Mouse (Mus musculus): Measurements from ENCODE around the gene Ang4. TPM values are rescaled to one million over a fixed set of nuclear protein-coding genes. Genes with fewer than 3 reads are reported as not detected.
A peak's percentile ranks its signal among the peaks of the same experiment; 100 is the strongest.

Gene Ang4
- not detected in 2 replicates for polyA plus RNA-seq (2015; fragmentation: Nextera tagmentation; extraction: Ambion mirVana)

GRCm38 (mm10) chr14:51773490-51773889 lies at the start of gene Ang4:
Ang4 (minus strand) TSS chr14:51773590.
- TF ChIP-seq CTCF (IDR thresholded peaks at IDR 0.05; ENCODE audit: low read depth) (no peak), EP300 (IDR thresholded peaks at IDR 0.05; ENCODE audit: low read depth) (no peak)
- no peaks in the 10 kb centered on the region for H3K27me3 ChIP-seq (ENCODE audit: insufficient read depth, low read length)
- ATAC-seq, result no peak
- no peak within 1 kb of the TSS for H3K4me3 ChIP-seq (ENCODE audit: low read depth, low read length)
- H3K9me3 ChIP-seq (ENCODE audit: low read length), result no peaks in the 10 kb centered on the region
- H3K36me3 ChIP-seq (replicated peaks; ENCODE audit: insufficient read depth, low read length), result no peaks in the 10 kb centered on the region
- H3K27ac ChIP-seq (ENCODE audit: low read depth), result no peak within 1 kb of the TSS
- WGBS (ENCODE audit: insufficient replicate concordance), result 67% methylated on average over 5 of the region's 5 CpGs
- H3K4me1 ChIP-seq (ENCODE audit: insufficient read depth), result no peaks in the 10 kb centered on the region
- no peak for DNase-seq
- no peak within 1 kb of the TSS for H3K9ac ChIP-seq (replicated peaks)
- H3K4me2 ChIP-seq (ENCODE audit: low read depth, low read length), result no peak within 1 kb of the TSS

GRCm38 (mm10) chr14:51799746-51800145 lies 26.4 kb upstream of the Ang4 start, which contains the start of gene AY358078:
AY358078 (plus strand) TSS chr14:51800046.
- Histone ChIP-seq H3K4me2 (ENCODE audit: low read depth, low read length) (no peak within 1 kb of the TSS), H3K9ac (replicated peaks) (no peak within 1 kb of the TSS), H3K36me3 (replicated peaks; ENCODE audit: insufficient read depth, low read length) (no peaks in the 10 kb centered on the region), H3K4me1 (ENCODE audit: insufficient read depth) (no peaks in the 10 kb centered on the region), H3K4me3 (ENCODE audit: low read depth, low read length) (no peak within 1 kb of the TSS), H3K9me3 (ENCODE audit: low read length) (no peaks in the 10 kb centered on the region), H3K27ac (ENCODE audit: low read depth) (no peak within 1 kb of the TSS), H3K27me3 (ENCODE audit: insufficient read depth, low read length) (no peaks in the 10 kb centered on the region)
- ATAC-seq (no peak), DNase-seq (no peak)
- no peak for TF ChIP-seq CTCF (IDR thresholded peaks at IDR 0.05; ENCODE audit: low read depth)
- 74% methylated on average over 2 of the region's 2 CpGs for WGBS (ENCODE audit: insufficient replicate concordance)

GRCm38 (mm10) chr14:51794106-51794505 lies 20.7 kb upstream of the Ang4 start:
- H3K4me2 ChIP-seq (ENCODE audit: low read depth, low read length), result no peak overlapping the region
- no peaks in the 10 kb centered on the region for H3K9me3 ChIP-seq (ENCODE audit: low read length)
- H3K36me3 ChIP-seq (replicated peaks; ENCODE audit: insufficient read depth, low read length), result no peaks in the 10 kb centered on the region
- 31% methylated on average over 2 of the region's 2 CpGs for WGBS (ENCODE audit: insufficient replicate concordance)
- H3K4me1 ChIP-seq (ENCODE audit: insufficient read depth), result no peaks in the 10 kb centered on the region
- H3K4me3 ChIP-seq (ENCODE audit: low read depth, low read length), result no peak overlapping the region
- ATAC-seq, result no peak
- TF ChIP-seq CTCF (IDR thresholded peaks at IDR 0.05; ENCODE audit: low read depth), result no peak
- TF ChIP-seq EP300 (IDR thresholded peaks at IDR 0.05; ENCODE audit: low read depth), result no peak
- no peaks in the 10 kb centered on the region for H3K27me3 ChIP-seq (ENCODE audit: insufficient read depth, low read length)
- H3K27ac ChIP-seq (ENCODE audit: low read depth), result no peak overlapping the region
- no peak overlapping the region for H3K9ac ChIP-seq (replicated peaks)
- no peak for DNase-seq

GRCm38 (mm10) chr14:51789196-51789595 lies 15.8 kb upstream of the Ang4 start:
- Histone ChIP-seq H3K27ac (ENCODE audit: low read depth) (no peak overlapping the region), H3K9me3 (ENCODE audit: low read length) (no peaks in the 10 kb centered on the region), H3K27me3 (ENCODE audit: insufficient read depth, low read length) (no peaks in the 10 kb centered on the region), H3K4me1 (ENCODE audit: insufficient read depth) (no peaks in the 10 kb centered on the region), H3K9ac (replicated peaks) (no peak overlapping the region), H3K36me3 (replicated peaks; ENCODE audit: insufficient read depth, low read length) (no peaks in the 10 kb centered on the region), H3K4me2 (ENCODE audit: low read depth, low read length) (no peak overlapping the region), H3K4me3 (ENCODE audit: low read depth, low read length) (no peak overlapping the region)
- TF ChIP-seq CTCF (IDR thresholded peaks at IDR 0.05; ENCODE audit: low read depth) (peak; percentile 25), EP300 (IDR thresholded peaks at IDR 0.05; ENCODE audit: low read depth) (no peak)
- ATAC-seq, result no peak
- WGBS (ENCODE audit: insufficient replicate concordance), result 60% methylated on average over 2 of the region's 2 CpGs
- DNase-seq, result no peak

- no peak for TF ChIP-seq EP300 (IDR thresholded peaks at IDR 0.05; ENCODE audit: low read depth)
- TF ChIP-seq CTCF (IDR thresholded peaks at IDR 0.05; ENCODE audit: low read depth), result no peak
- Histone ChIP-seq H3K27me3 (ENCODE audit: insufficient read depth, low read length) (no peaks in the 10 kb centered on the region), H3K27ac (ENCODE audit: low read depth) (no peak overlapping the region), H3K4me3 (ENCODE audit: low read depth, low read length) (no peak overlapping the region), H3K9ac (replicated peaks) (no peak overlapping the region), H3K36me3 (replicated peaks; ENCODE audit: insufficient read depth, low read length) (no peaks in the 10 kb centered on the region), H3K9me3 (ENCODE audit: low read length) (no peaks in the 10 kb centered on the region), H3K4me1 (ENCODE audit: insufficient read depth) (no peaks in the 10 kb centered on the region), H3K4me2 (ENCODE audit: low read depth, low read length) (no peak overlapping the region)
- no peak for ATAC-seq
- DNase-seq, result no peak
- 78% methylated on average over 5 of the region's 5 CpGs for WGBS (ENCODE audit: insufficient replicate concordance)
These were observed 13.7 kb upstream of the Ang4 start for GRCm38 (mm10) chr14:51787061-51787460.

- TF ChIP-seq EP300 (IDR thresholded peaks at IDR 0.05; ENCODE audit: low read depth) (no peak), CTCF (IDR thresholded peaks at IDR 0.05; ENCODE audit: low read depth) (no peak)
- DNase-seq (no peak), ATAC-seq (no peak)
- 63% methylated on average over 4 of the region's 4 CpGs for WGBS (ENCODE audit: insufficient replicate concordance)
- Histone ChIP-seq H3K4me3 (ENCODE audit: low read depth, low read length) (no peak overlapping the region), H3K4me2 (ENCODE audit: low read depth, low read length) (no peak overlapping the region), H3K27me3 (ENCODE audit: insufficient read depth, low read length) (no peaks in the 10 kb centered on the region), H3K27ac (ENCODE audit: low read depth) (no peak overlapping the region), H3K36me3 (replicated peaks; ENCODE audit: insufficient read depth, low read length) (no peaks in the 10 kb centered on the region), H3K9ac (replicated peaks) (no peak overlapping the region), H3K4me1 (ENCODE audit: insufficient read depth) (no peaks in the 10 kb centered on the region), H3K9me3 (ENCODE audit: low read length) (no peaks in the 10 kb centered on the region)
These were observed 12.9 kb upstream of the Ang4 start for GRCm38 (mm10) chr14:51786335-51786734.
